Mouse (Mus musculus): ENCODE measurements at regions not wholly inside any gene's neighbourhood (a gene's known extent, or its start where the extent isn't known, plus 50 kb on each side); places are given as distances from the start of the nearest gene placed in this dataset.

GRCm38 (mm10) chr15:62752686-62753085, 1092.3 kb downstream of the Gsdmc2 start:
- no peak for DNase-seq (ENCODE audit: low read depth)

GRCm38 (mm10) chr15:62743879-62744278, 1101.1 kb downstream of the Gsdmc2 start:
- no peak for DNase-seq (ENCODE audit: low read depth)

- no peak for DNase-seq (ENCODE audit: low read depth)
Measured at GRCm38 (mm10) chr15:62740746-62741145, 1104.2 kb downstream of the Gsdmc2 start.

GRCm38 (mm10) chr15:62735334-62735733, 1109.6 kb downstream of the Gsdmc2 start:
- no peak for DNase-seq (ENCODE audit: low read depth)

GRCm38 (mm10) chr15:62734900-62735299, 1110.1 kb downstream of the Gsdmc2 start:
- no peak for DNase-seq (ENCODE audit: low read depth)

GRCm38 (mm10) chr15:62730524-62730923, 1114.5 kb downstream of the Gsdmc2 start:
- no peak for DNase-seq (ENCODE audit: low read depth)

GRCm38 (mm10) chr15:62714265-62714664, 1130.7 kb downstream of the Gsdmc2 start:
- no peak for DNase-seq (ENCODE audit: low read depth)

- DNase-seq (ENCODE audit: low read depth), result no peak
Measured at GRCm38 (mm10) chr15:62712543-62713131, 1132.3 kb downstream of the Gsdmc2 start.

- DNase-seq (ENCODE audit: low read depth), result no peak
Measured at GRCm38 (mm10) chr15:62712060-62712542, 1132.9 kb downstream of the Gsdmc2 start.

- peak; percentile 25 for DNase-seq (ENCODE audit: low read depth)
Measured at GRCm38 (mm10) chr15:62709546-62709945, 1135.4 kb downstream of the Gsdmc2 start.

- peak; percentile 86 for DNase-seq (ENCODE audit: low read depth)
Measured at GRCm38 (mm10) chr15:62698559-62698958, 1146.4 kb downstream of the Gsdmc2 start.

- no peak for DNase-seq (ENCODE audit: low read depth)
Measured at GRCm38 (mm10) chr15:62694734-62695133, 1150.2 kb downstream of the Gsdmc2 start.

GRCm38 (mm10) chr15:62693671-62694070, 1151.3 kb downstream of the Gsdmc2 start:
- no peak for DNase-seq (ENCODE audit: low read depth)

GRCm38 (mm10) chr15:62673410-62673809, 1171.6 kb downstream of the Gsdmc2 start:
- peak; percentile 36 for DNase-seq (ENCODE audit: low read depth)

GRCm38 (mm10) chr15:62670026-62670425, 1175.0 kb downstream of the Gsdmc2 start:
- no peak for DNase-seq (ENCODE audit: low read depth)

- DNase-seq (ENCODE audit: low read depth), result peak; percentile 64
Measured at GRCm38 (mm10) chr15:62659096-62659495, 1185.9 kb downstream of the Gsdmc2 start.

- DNase-seq (ENCODE audit: low read depth), result peak; percentile 36
Measured at GRCm38 (mm10) chr15:62658695-62659094, 1186.3 kb downstream of the Gsdmc2 start.

- DNase-seq (ENCODE audit: low read depth), result no peak
Measured at GRCm38 (mm10) chr15:62646476-62647168, 1198.4 kb downstream of the Gsdmc2 start.

GRCm38 (mm10) chr15:62644744-62645143, 1200.2 kb downstream of the Gsdmc2 start:
- no peak for DNase-seq (ENCODE audit: low read depth)

- DNase-seq (ENCODE audit: low read depth), result no peak
Measured at GRCm38 (mm10) chr15:62644296-62644695, 1200.7 kb downstream of the Gsdmc2 start.

- DNase-seq (ENCODE audit: low read depth), result no peak
Measured at GRCm38 (mm10) chr15:62641051-62641710, 1203.8 kb downstream of the Gsdmc2 start.

GRCm38 (mm10) chr15:62625406-62625805, 1219.6 kb downstream of the Gsdmc2 start:
- DNase-seq (ENCODE audit: low read depth), result no peak

GRCm38 (mm10) chr15:62616042-62616441, 1228.9 kb downstream of the Gsdmc2 start:
- peak; percentile 77 for DNase-seq (ENCODE audit: low read depth)

Measured in NIH3T3 (cell line).